Mouse (Mus musculus) spleen, postnatal 14 days (tissue): ENCODE results near the gene Shisal2a.

ENCODE experiments used
- DNase-seq, 2 experiments: peaks; one replicate each; pipeline ENCODE4 v3.0.0; 2021 to 2022; ENCODE audit warnings: low spot score in 2 of 2

Shisal2a gene

GRCm38 (mm10) chr4:108383183-108383714, at the start of gene Shisal2a:
TSS of gene Shisal2a (minus strand) at chr4:108383349.
- no peak for DNase-seq

- no peak for DNase-seq
Measured at GRCm38 (mm10) chr4:108431561-108431936, 48.4 kb upstream of the Shisal2a start.

GRCm38 (mm10) chr4:108430656-108431560, 47.8 kb upstream of the Shisal2a start:
- no peak for DNase-seq

GRCm38 (mm10) chr4:108428341-108428721, 45.2 kb upstream of the Shisal2a start:
- no peak for DNase-seq

- no peak for DNase-seq
Measured at GRCm38 (mm10) chr4:108427719-108428340, 44.7 kb upstream of the Shisal2a start.

GRCm38 (mm10) chr4:108424587-108424986, 41.4 kb upstream of the Shisal2a start:
- no peak for DNase-seq

GRCm38 (mm10) chr4:108407621-108408020, 24.5 kb upstream of the Shisal2a start:
- DNase-seq = no peak

GRCm38 (mm10) chr4:108406861-108407401, 23.8 kb upstream of the Shisal2a start, which contains the start of gene Gpx7:
TSS of gene Gpx7 (minus strand) at chr4:108406961.
- DNase-seq = no peak

GRCm38 (mm10) chr4:108406138-108406860, 23.1 kb upstream of the Shisal2a start:
- no peak for DNase-seq

- DNase-seq = no peak
Measured at GRCm38 (mm10) chr4:108405766-108406137, 22.6 kb upstream of the Shisal2a start.

- DNase-seq = no peak
Measured at GRCm38 (mm10) chr4:108403861-108404635, 20.9 kb upstream of the Shisal2a start.

GRCm38 (mm10) chr4:108400395-108400794, 17.2 kb upstream of the Shisal2a start:
- DNase-seq = no peak

GRCm38 (mm10) chr4:108394236-108394635, 11.1 kb upstream of the Shisal2a start:
- DNase-seq = no peak

- DNase-seq = no peak
Measured at GRCm38 (mm10) chr4:108392558-108392957, 9.4 kb upstream of the Shisal2a start.

- DNase-seq = no peak
Measured at GRCm38 (mm10) chr4:108391124-108391523, 8.0 kb upstream of the Shisal2a start.

- DNase-seq = no peak
Measured at GRCm38 (mm10) chr4:108388741-108389140, 5.6 kb upstream of the Shisal2a start.

GRCm38 (mm10) chr4:108387681-108388253, 4.6 kb upstream of the Shisal2a start:
- no peak for DNase-seq

GRCm38 (mm10) chr4:108387106-108387505, 4.0 kb upstream of the Shisal2a start:
- DNase-seq = no peak

- no peak for DNase-seq
Measured at GRCm38 (mm10) chr4:108386087-108386486, 2.9 kb upstream of the Shisal2a start.

- no peak for DNase-seq
Measured at GRCm38 (mm10) chr4:108380146-108380545, 3.0 kb downstream of the Shisal2a start.

GRCm38 (mm10) chr4:108379476-108379875, 3.7 kb downstream of the Shisal2a start:
- no peak for DNase-seq
